Mouse (Mus musculus) cerebellum, adult 2 months (tissue): ENCODE measurements around the gene Pibf1.

ENCODE experiments used
- CTCF ChIP-seq: fragments of 200-500 bp; IDR thresholded peaks from 2 replicates; pipeline ENCODE4 v1.5.1; 2011; ENCODE audit warnings: low read depth, mild to moderate bottlenecking, control low read depth, low read length, moderate library complexity, borderline replicate concordance; ENCODE audit not compliant: insufficient read depth
- POLR2A ChIP-seq: fragments of 200-500 bp; IDR thresholded peaks from 2 replicates; pipeline ENCODE4 v1.6.1; 2011; ENCODE audit warnings: low read length, control low read depth, borderline replicate concordance; ENCODE audit not compliant: insufficient read depth

- TF ChIP-seq CTCF, result no peak
- no peak for TF ChIP-seq POLR2A
Observed at GRCm38 (mm10) chr14:99126713-99127112, 27.5 kb downstream of the Pibf1 start.
